Mouse (Mus musculus) MEL (cell line): ENCODE results near the gene Cav1. TPM values are rescaled to one million over a fixed set of nuclear protein-coding genes. Genes with fewer than 3 reads are reported as not detected.

Experiments used
- DNase-seq: peaks from one replicate; pipeline ENCODE4 v3.0.0; 2011; ENCODE audit warnings: low read depth, low spot score
- H3K27ac ChIP-seq: 2 replicates; pipeline ENCODE4 v1.5.1; 2012; ENCODE audit warnings: low read depth, mild to moderate bottlenecking, control low read depth, low read length, moderate library complexity; ENCODE audit not compliant: control insufficient read depth
- H3K27me3 ChIP-seq, 2 experiments: fragments of 150-350 bp in 1 of 2; sonication (generic) in 1 of 2; 2 replicates each; pipeline ENCODE4 v1.6.1; 2012; ENCODE audit warnings: low read length in 2 of 2, mild to moderate bottlenecking in 2 of 2, improper control_type of control experiment in 1 of 2, moderate library complexity in 1 of 2; ENCODE audit not compliant: insufficient read depth in 2 of 2, control insufficient read depth in 1 of 2
- H3K36me3 ChIP-seq, 2 experiments: 2 replicates each; pipeline ENCODE4 v1.6.1; 2012 to 2014; ENCODE audit warnings: low read length in 2 of 2, improper control_type of control experiment in 1 of 2, inconsistent platforms in 1 of 2, mild to moderate bottlenecking in 1 of 2; ENCODE audit not compliant: insufficient read depth in 2 of 2, control insufficient read depth in 1 of 2
- H3K4me1 ChIP-seq, 2 experiments: fragments of 150-350 bp in 1 of 2; sonication (generic) in 1 of 2; 2 replicates each; pipeline ENCODE4 v1.6.1; 2012; ENCODE audit warnings: low read length in 2 of 2, improper control_type of control experiment in 1 of 2, mild to moderate bottlenecking in 1 of 2; ENCODE audit not compliant: insufficient read depth in 2 of 2, control insufficient read depth in 1 of 2
- H3K4me3 ChIP-seq, 2 experiments: fragments of 150-350 bp in 1 of 2; sonication (generic) in 1 of 2; 2 replicates each; pipeline ENCODE4 v1.5.1; 2012; ENCODE audit warnings: low read depth in 2 of 2, low read length in 2 of 2, mild to moderate bottlenecking in 2 of 2, moderate library complexity in 2 of 2, control low read depth in 1 of 2, improper control_type of control experiment in 1 of 2; ENCODE audit not compliant: control insufficient read depth in 1 of 2, insufficient read depth in 1 of 2
- H3K79me2 ChIP-seq: 2 replicates; pipeline ENCODE4 v1.6.1; 2012; ENCODE audit warnings: mild to moderate bottlenecking, low read length, moderate library complexity; ENCODE audit not compliant: control insufficient read depth, poor library complexity, insufficient read depth
- H3K9ac ChIP-seq: 2 replicates; pipeline ENCODE4 v1.6.1; 2012; ENCODE audit warnings: low read depth, mild to moderate bottlenecking, control low read depth, low read length, moderate library complexity; ENCODE audit not compliant: control insufficient read depth, poor library complexity, severe bottlenecking
- H3K9me3 ChIP-seq: fragments of 150-350 bp; sonication (generic); replicated peaks from 2 replicates; pipeline ENCODE4 v1.6.1; 2012; ENCODE audit warnings: mild to moderate bottlenecking, low read length, improper control_type of control experiment, moderate library complexity; ENCODE audit not compliant: insufficient read depth
- BHLHE40 ChIP-seq: IDR thresholded peaks from 2 replicates; pipeline ENCODE4 v1.6.1; 2012; ENCODE audit warnings: low read depth, mild to moderate bottlenecking, inconsistent platforms, low read length, improper control_type of control experiment, borderline replicate concordance
- CHD1 ChIP-seq: IDR thresholded peaks from 2 replicates; pipeline ENCODE4 v1.6.1; 2012; ENCODE audit warnings: low read depth, mild to moderate bottlenecking, inconsistent platforms, low read length, improper control_type of control experiment
- CHD2 ChIP-seq: IDR thresholded peaks from 2 replicates; pipeline ENCODE4 v1.6.1; 2011; ENCODE audit warnings: low read length, improper control_type of control experiment
- EP300 ChIP-seq, 2 experiments: IDR thresholded peaks; 2 replicates each; pipeline ENCODE4 v1.6.1; 2011; ENCODE audit warnings: improper control_type of control experiment in 2 of 2, low read length in 2 of 2, low read depth in 1 of 2, mild to moderate bottlenecking in 1 of 2
- ETS1 ChIP-seq: IDR thresholded peaks from 2 replicates; pipeline ENCODE4 v1.6.1; 2012; ENCODE audit warnings: low read depth, mild to moderate bottlenecking, inconsistent platforms, low read length, improper control_type of control experiment, moderate library complexity
- GABPA ChIP-seq: IDR thresholded peaks from 2 replicates; pipeline ENCODE4 v1.6.1; 2012; ENCODE audit warnings: low read depth, mild to moderate bottlenecking, inconsistent platforms, low read length, improper control_type of control experiment, moderate library complexity
- HCFC1 ChIP-seq: IDR thresholded peaks from 2 replicates; pipeline ENCODE4 v1.6.1; 2012; ENCODE audit warnings: low read depth, mild to moderate bottlenecking, inconsistent platforms, low read length, improper control_type of control experiment, moderate library complexity
- MAFK ChIP-seq: IDR thresholded peaks from 2 replicates; pipeline ENCODE4 v1.6.1; 2011; ENCODE audit warnings: low read depth, mild to moderate bottlenecking, low read length, improper control_type of control experiment, borderline replicate concordance
- MAZ ChIP-seq: IDR thresholded peaks from 2 replicates; pipeline ENCODE4 v1.6.1; 2012; ENCODE audit warnings: low read depth, mild to moderate bottlenecking, inconsistent platforms, low read length, improper control_type of control experiment
- MEF2A ChIP-seq: IDR thresholded peaks from 2 replicates; pipeline ENCODE4 v1.6.1; 2014; ENCODE audit warnings: low read depth, mild to moderate bottlenecking, inconsistent platforms, low read length, improper control_type of control experiment; ENCODE audit not compliant: poor library complexity, insufficient replicate concordance, severe bottlenecking; ENCODE audit errors: extremely low read depth
- MYB ChIP-seq: IDR thresholded peaks from 2 replicates; pipeline ENCODE4 v1.6.1; 2011; ENCODE audit warnings: mild to moderate bottlenecking, low read depth, low read length, improper control_type of control experiment
- POLR2A ChIP-seq, 2 experiments: IDR thresholded peaks; 2 replicates each; pipeline ENCODE4 v1.6.1; 2011 to 2012; ENCODE audit warnings: low read length in 2 of 2, mild to moderate bottlenecking in 2 of 2, control low read depth in 1 of 2, improper control_type of control experiment in 1 of 2, low read depth in 1 of 2, moderate library complexity in 1 of 2; ENCODE audit not compliant: control insufficient read depth in 1 of 2, insufficient read depth in 1 of 2, poor library complexity in 1 of 2
- POLR2AphosphoS5 ChIP-seq: IDR thresholded peaks from 2 replicates; pipeline ENCODE4 v1.6.1; 2012; ENCODE audit warnings: low read depth, borderline replicate concordance, mild to moderate bottlenecking, inconsistent platforms, low read length, moderate library complexity, mixed read lengths
- RAD21 ChIP-seq: IDR thresholded peaks from 2 replicates; pipeline ENCODE4 v1.6.1; 2011; ENCODE audit warnings: mild to moderate bottlenecking, low read depth, low read length, improper control_type of control experiment
- RCOR1 ChIP-seq: IDR thresholded peaks from 2 replicates; pipeline ENCODE4 v1.6.1; 2012; ENCODE audit warnings: low read depth, mild to moderate bottlenecking, inconsistent platforms, low read length, improper control_type of control experiment
- SIN3A ChIP-seq: IDR thresholded peaks from 2 replicates; pipeline ENCODE4 v1.6.1; 2012; ENCODE audit warnings: low read length, improper control_type of control experiment, inconsistent platforms
- TAL1 ChIP-seq: IDR thresholded peaks from 2 replicates; pipeline ENCODE4 v1.6.1; 2012; ENCODE audit warnings: mild to moderate bottlenecking, inconsistent platforms, low read length, moderate library complexity, mixed read lengths
- USF1 ChIP-seq: IDR thresholded peaks from 2 replicates; pipeline ENCODE4 v1.6.1; 2014; ENCODE audit warnings: low read depth, mild to moderate bottlenecking, inconsistent platforms, low read length, improper control_type of control experiment, moderate library complexity
- polyA plus RNA-seq, 2 experiments: library from polyadenylated mRNA; stranded (reverse) in 1 of 2; unstranded in 1 of 2; fragments of >175 nt in 1 of 2; fragments of >200 nt in 1 of 2; gene quantifications; 2 replicates each; pipeline versions ENCODE4 v1.2.1 to v1.2.4; 2012; ENCODE audit warnings: low replicate concordance in 2 of 2, low read depth in 1 of 2; ENCODE audit not compliant: insufficient read length in 2 of 2, insufficient read depth in 1 of 2, missing spikeins in 1 of 2
- total RNA-seq: library from RNA; depleted of rRNA; stranded (reverse); fragments of 300-350 nt; gene quantifications from 2 replicates; pipeline ENCODE4 v1.2.3, GENCODE M21; 2012

The Cav1 gene
- total and polyA plus RNA-seq, 3 experiments: not detected

DNA sequence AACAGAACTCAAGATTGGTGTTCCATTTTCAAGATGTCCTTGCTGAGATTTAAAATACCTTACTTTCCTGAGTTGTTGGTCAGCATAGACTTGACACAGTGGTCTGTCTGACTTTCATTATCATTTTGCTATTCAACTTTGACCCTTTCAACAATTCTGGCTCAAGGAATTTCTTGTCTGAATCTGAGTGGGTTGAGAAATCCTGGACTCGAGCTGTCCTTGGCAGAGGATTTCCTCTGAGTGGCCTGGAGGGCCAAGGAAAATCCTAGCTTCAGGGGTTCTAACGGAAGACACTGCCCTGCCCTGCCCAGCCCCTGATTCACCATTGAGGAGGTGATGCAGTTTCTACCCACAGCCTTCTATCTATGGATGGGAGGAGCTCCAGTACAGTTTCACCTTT, 2.5 kb downstream of the Cav1 start:
- H3K27ac ChIP-seq: no peak overlapping the region
- no peaks in the 10 kb centered on the region for H3K4me1 ChIP-seq
- no peak for DNase-seq
- H3K36me3 ChIP-seq: no peaks in the 10 kb centered on the region
- H3K27me3 ChIP-seq: no peaks in the 10 kb centered on the region
- no peaks in the 10 kb centered on the region for H3K9me3 ChIP-seq
- H3K4me3 ChIP-seq: no peak overlapping the region
- no peaks in the 10 kb centered on the region for H3K79me2 ChIP-seq
- no peak overlapping the region for H3K9ac ChIP-seq
- TF ChIP-seq POLR2A (IDR thresholded peaks at IDR 0.05; ENCODE audit: control insufficient read depth in 1 of 2, insufficient read depth in 1 of 2, low read depth in 1 of 2, low read length in 2 of 2, poor library complexity in 1 of 2) (no peak), CHD2 (no peak), ETS1 (no peak), POLR2AphosphoS5 (no peak), GABPA (no peak), MEF2A (no peak), BHLHE40 (no peak), TAL1 (no peak), MAFK (no peak), CHD1 (no peak), RCOR1 (no peak), MYB (no peak), RAD21 (no peak), SIN3A (no peak), EP300 (IDR thresholded peaks at IDR 0.05; ENCODE audit: low read depth in 1 of 2, low read length in 2 of 2) (no peak), MAZ (no peak), HCFC1 (no peak)

DNA sequence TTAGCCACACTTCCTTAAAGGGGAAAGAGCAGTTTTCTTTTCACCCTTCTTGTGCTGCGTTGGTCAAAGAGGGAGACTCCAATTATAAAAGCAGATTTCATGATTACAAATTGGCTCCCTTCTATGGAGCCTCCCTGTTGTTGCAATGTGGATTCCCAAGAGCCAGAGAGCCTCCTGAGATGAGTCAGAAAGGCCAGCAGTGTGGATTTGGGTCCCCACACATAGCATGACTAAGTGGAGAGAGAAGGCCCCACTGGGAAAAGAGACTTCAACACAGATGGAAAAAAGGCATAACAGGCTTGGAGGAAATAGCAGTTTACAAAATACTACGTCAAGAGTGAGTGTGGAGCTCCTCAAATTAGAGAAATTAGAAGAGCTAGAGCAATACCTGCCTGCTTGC, 3.1 kb downstream of the Cav1 start:
- H3K9me3 ChIP-seq: no peaks in the 10 kb centered on the region
- no peaks in the 10 kb centered on the region for H3K4me1 ChIP-seq
- TF ChIP-seq USF1: no peak
- no peak for TF ChIP-seq SIN3A
- TF ChIP-seq TAL1: no peak
- H3K4me3 ChIP-seq: no peak overlapping the region
- no peak for DNase-seq
- H3K79me2 ChIP-seq: no peaks in the 10 kb centered on the region
- no peaks in the 10 kb centered on the region for H3K27me3 ChIP-seq
- no peak overlapping the region for H3K27ac ChIP-seq
- H3K36me3 ChIP-seq: no peaks in the 10 kb centered on the region
- H3K9ac ChIP-seq: no peak overlapping the region
